Mouse (Mus musculus) kidney, postnatal 36 days (tissue): ENCODE data around the gene Cic.

ENCODE experiments used
- DNase-seq, 2 experiments: peaks; one replicate each; pipeline ENCODE4 v3.0.0; 2021 to 2022; ENCODE audit warnings: mixed read lengths in 2 of 2

Cic gene

GRCm38 (mm10) chr7:25283637-25284036, 16.1 kb downstream of the Cic start:
- DNase-seq, result no peak

GRCm38 (mm10) chr7:25284171-25284570, 16.7 kb downstream of the Cic start:
- DNase-seq, result no peak

GRCm38 (mm10) chr7:25284766-25285165, 17.3 kb downstream of the Cic start:
- no peak for DNase-seq

- DNase-seq, result no peak
These were observed 18.2 kb downstream of the Cic start for GRCm38 (mm10) chr7:25285511-25286238.

GRCm38 (mm10) chr7:25286989-25287388, 19.5 kb downstream of the Cic start:
- no peak for DNase-seq

- no peak for DNase-seq
These were observed 20.5 kb downstream of the Cic start for GRCm38 (mm10) chr7:25288011-25288410.

- DNase-seq, result no peak
These were observed 21.2 kb downstream of the Cic start for GRCm38 (mm10) chr7:25288721-25289120.

GRCm38 (mm10) chr7:25289925-25290324, 22.4 kb downstream of the Cic start:
- DNase-seq, result no peak

- DNase-seq, result no peak
These were observed 23.0 kb downstream of the Cic start for GRCm38 (mm10) chr7:25290463-25290862.

- peak; percentile 73 to 89 for DNase-seq
These were observed 23.4 kb downstream of the Cic start for GRCm38 (mm10) chr7:25290911-25291310.

GRCm38 (mm10) chr7:25292107-25292506, 24.6 kb downstream of the Cic start:
- DNase-seq, result peak in 1 of 2 experiments; percentile 28

GRCm38 (mm10) chr7:25293191-25293739, 25.8 kb downstream of the Cic start:
- no peak for DNase-seq

- DNase-seq, result no peak
These were observed 27.0 kb downstream of the Cic start for GRCm38 (mm10) chr7:25294495-25294894.

GRCm38 (mm10) chr7:25294960-25295722, 27.6 kb downstream of the Cic start:
- DNase-seq, result no peak

GRCm38 (mm10) chr7:25296945-25297453, 29.5 kb downstream of the Cic start:
- peak in 1 of 2 experiments; percentile 56 for DNase-seq

- DNase-seq, result peak; percentile 85 to 88
These were observed 30.2 kb downstream of the Cic start, which contains the start of gene Pafah1b3 for GRCm38 (mm10) chr7:25297454-25298325. Gene Pafah1b3 (minus strand): TSS chr7:25297986.

- no peak for DNase-seq
These were observed 33.6 kb downstream of the Cic start, which contains the start of gene Prr19 for GRCm38 (mm10) chr7:25301063-25301462. Gene Prr19 (plus strand): TSS chr7:25301411.

- DNase-seq, result no peak
These were observed 35.6 kb downstream of the Cic start for GRCm38 (mm10) chr7:25303003-25303684.

- no peak for DNase-seq
These were observed 36.1 kb downstream of the Cic start for GRCm38 (mm10) chr7:25303685-25304006.

GRCm38 (mm10) chr7:25305481-25305880, 38.0 kb downstream of the Cic start:
- no peak for DNase-seq

- peak in 1 of 2 experiments; percentile 71 for DNase-seq
These were observed 38.6 kb downstream of the Cic start, which contains the start of gene Tmem145 for GRCm38 (mm10) chr7:25305956-25306613. Gene Tmem145 (plus strand): TSS chr7:25306106.
